Mouse (Mus musculus): ENCODE results near the gene G6pc3.

- TF ChIP-seq POLR2A (IDR thresholded peaks at IDR 0.05; ENCODE audit: control insufficient read depth, extremely low read depth, insufficient read depth, low read length, poor library complexity) (no peak), CTCF (IDR thresholded peaks at IDR 0.05; ENCODE audit: borderline replicate concordance, control insufficient read depth, extremely low read depth, insufficient read depth, low read length, poor library complexity) (no peak)
These were observed 4.4 kb downstream of the G6pc3 start for GRCm38 (mm10) chr11:102193657-102194440.
